Mouse (Mus musculus): ENCODE results near the gene Slc11a2. TPM values are rescaled to one million over a fixed set of nuclear protein-coding genes. Genes with fewer than 3 reads are reported as not detected.
"Not testable (repeated sequence)": the region's sequence is repeated elsewhere in the genome, so short reads cannot be mapped to it uniquely, and the experiment has no call there.

The Slc11a2 gene
- total RNA-seq, 2 experiments from 2014 or later = 32.3 to 34.8 TPM

GRCm38 (mm10) chr15:100446887-100447286 lies 22.0 kb upstream of the Slc11a2 start:
- no peak for DNase-seq
- intact Hi-C loops (cut with DNase I; ENCODE audit: low total_unique reads) = no loop called here

GRCm38 (mm10) chr15:100443126-100443922 lies 18.5 kb upstream of the Slc11a2 start:
- intact Hi-C loops (cut with DNase I; ENCODE audit: low total_unique reads) = no loop called here
- DNase-seq = peak; percentile 86

DNA sequence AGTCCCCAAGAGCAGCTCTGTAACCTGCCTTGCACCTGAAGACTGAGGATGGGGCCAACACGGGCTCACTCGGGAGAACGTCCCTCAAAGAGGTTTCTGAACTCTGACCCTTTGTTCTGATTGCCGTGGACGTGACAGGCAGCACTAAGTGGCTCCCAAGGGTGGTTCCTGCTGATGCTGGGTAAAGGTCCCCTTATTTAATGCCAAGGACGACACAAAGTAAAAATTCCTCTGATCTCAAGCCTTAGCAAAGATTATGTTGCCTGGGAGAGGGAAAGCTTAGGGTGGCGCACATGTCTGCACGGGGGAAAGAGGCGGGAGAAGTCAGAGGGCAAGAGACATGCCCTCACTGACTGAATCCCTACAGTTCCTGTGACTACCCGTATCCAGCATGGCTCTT lies 11.6 kb upstream of the Slc11a2 start:
- intact Hi-C loops (cut with DNase I; ENCODE audit: low total_unique reads) = no loop called here

GRCm38 (mm10) chr15:100436112-100436511 lies 11.2 kb upstream of the Slc11a2 start:
- no peak for DNase-seq
- intact Hi-C loops (cut with DNase I; ENCODE audit: low total_unique reads) = no loop called here

More for the DNA sequence above, 11.6 kb upstream of the Slc11a2 start:
- DNase-seq = no peak

DNA sequence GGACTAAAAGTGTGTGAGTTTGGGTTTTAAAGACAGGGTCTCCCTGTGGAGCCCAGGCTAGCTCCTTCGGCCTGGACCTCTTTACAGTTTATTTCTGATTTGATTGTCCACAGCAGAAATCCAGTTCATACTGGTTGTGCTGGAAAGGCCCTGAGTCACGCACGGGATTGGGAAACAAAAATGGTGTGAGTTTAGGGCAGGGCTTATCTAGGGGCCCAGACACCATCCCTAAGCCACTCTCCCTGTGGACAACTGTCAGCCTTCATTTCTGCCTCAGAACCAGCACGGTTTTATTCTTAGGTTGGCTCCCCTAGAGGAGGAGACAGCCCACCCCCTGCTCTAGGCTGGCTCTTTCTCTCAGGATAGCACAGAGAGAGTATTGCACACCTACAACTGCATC lies 8.4 kb upstream of the Slc11a2 start:
- DNase-seq = no peak
- intact Hi-C loops (cut with DNase I; ENCODE audit: low total_unique reads) = no loop called here

DNA sequence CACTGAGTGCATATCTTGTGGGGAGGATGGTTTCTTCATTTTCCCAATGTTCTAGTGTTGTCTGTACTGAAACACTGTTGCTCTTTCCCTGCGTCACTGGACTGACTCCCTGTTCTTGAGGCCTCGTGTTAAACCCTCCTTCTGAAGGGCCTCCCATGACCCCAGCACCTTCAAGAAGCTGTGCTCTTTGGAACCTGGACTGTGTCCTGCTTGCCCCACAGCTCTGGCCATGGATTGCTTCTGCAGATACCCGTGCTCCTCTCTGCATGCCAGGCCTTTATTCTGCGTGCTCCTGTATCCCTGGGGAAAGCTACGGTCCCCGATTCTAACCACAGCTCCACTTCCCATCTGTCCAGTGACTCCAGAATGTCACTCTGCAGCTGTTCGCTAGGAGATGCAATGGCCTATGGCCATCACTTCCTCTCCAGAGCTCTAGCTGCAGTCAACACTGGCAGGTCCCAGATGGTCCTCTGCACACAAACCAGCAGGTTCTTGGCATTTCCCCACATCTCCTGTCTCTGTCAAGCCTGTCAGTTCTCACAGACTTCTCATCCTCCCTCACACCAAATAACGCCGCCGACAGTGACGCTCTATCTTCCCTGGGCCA lies 5.2 kb upstream of the Slc11a2 start:
- intact Hi-C loops (cut with DNase I; ENCODE audit: low total_unique reads) = no loop called here
- no peak for DNase-seq

GRCm38 (mm10) chr15:100428296-100428905 lies 3.5 kb upstream of the Slc11a2 start:
- intact Hi-C loops (cut with DNase I; ENCODE audit: low total_unique reads) = no loop called here
- peak; percentile 20 for DNase-seq

- intact Hi-C loops (cut with DNase I; ENCODE audit: low total_unique reads) = no loop called here
- no peak for DNase-seq
Measured at GRCm38 (mm10) chr15:100423916-100424315, 956 bp downstream of the Slc11a2 start.

DNA sequence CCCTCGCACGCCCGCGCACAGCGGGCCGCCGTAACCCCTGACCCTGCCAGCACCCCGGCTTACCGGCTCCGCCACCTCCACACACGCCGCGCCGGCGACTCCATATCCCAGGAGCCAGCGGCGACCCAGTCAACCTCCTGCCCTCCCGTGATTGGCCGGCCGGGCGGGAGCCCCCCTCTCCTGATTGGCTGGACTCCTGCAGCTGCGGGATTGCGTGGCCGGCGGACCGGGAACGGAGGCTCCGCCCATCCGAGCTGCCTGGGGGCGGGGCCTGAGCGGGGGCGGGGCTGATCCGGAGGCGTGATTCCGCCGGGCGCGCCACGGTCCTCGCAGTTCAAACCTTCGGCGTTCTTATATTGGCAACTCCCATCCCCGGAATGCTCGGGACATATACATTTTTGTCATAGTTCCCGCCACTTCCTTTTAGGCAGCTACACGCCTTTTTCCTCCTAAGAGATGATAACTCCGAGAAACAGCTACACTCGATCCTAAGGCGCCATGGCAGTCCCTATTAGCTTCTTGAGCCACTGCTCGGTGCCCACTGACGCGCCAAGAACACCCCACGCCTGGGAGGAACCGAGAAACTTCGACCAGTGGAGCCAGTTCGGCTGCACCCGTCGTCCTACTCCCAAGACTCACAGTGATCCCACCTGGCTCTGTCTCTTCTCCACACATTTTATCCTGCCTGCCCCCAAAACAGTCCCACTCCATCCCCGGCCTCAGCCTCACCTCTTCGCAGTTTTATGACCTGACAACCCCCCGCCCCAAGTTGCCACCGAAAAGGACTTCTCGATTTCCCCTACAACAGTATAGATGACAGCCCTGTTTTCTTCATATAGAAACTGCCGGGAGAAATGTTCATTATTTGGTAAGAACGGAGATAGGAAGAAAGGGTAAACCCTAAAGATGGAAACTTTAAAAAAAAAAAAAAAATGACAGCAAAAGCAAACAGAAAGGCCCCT lies 1.7 kb downstream of the Slc11a2 start:
- intact Hi-C loops (cut with DNase I; ENCODE audit: low total_unique reads) = no loop called here
- peak; percentile 98 for DNase-seq

DNA sequence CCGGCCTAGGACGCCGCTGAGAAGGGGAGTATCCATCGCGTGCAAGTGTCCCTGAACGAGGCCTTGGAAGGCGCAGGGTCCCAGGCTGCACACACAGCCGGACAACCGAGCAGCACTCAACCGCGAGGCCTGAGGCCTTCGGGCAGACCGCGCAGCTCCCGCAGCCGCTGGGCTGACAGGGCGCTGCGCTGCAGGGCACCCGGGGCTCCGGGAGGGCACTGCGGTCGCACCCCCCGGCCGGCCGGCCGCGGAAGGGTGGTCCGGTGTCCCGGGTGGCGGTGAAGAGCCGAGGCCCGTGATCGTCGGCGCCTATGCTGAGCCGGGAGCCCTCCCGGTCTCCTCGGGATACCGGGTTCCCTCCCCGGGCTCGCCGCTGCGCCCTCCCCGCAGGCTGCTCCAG lies 2.4 kb downstream of the Slc11a2 start:
- intact Hi-C loops (cut with DNase I; ENCODE audit: low total_unique reads) = no loop called here
- DNase-seq = peak; percentile 33

DNA sequence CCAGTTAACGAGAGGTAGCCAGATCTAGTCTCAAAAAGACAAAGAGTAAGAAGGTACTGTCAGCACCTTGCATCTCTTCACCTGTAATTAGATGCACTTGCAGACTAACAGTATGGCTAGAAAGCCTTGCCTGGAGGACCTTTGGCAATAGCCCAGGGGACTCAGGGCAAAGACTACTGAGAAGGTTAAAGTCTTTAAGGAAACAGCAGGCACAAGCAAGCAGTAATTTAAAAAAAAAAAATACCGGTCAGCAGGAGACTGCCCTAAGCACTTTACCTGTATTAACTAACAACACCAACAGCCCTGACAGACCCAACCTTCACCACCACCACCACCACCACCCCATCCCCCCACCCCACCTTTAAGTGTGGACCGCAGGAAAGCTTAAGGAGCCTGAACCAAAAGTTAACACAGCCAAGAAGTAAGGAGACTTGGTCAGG lies 3.1 kb downstream of the Slc11a2 start, which contains the start of gene Gm5475:
TSS of gene Gm5475 (plus strand) at position 390 of the 440 bp plus-strand sequence.
- DNase-seq; intact Hi-C loops (cut with DNase I; ENCODE audit: low total_unique reads): not testable (repeated sequence)

DNA sequence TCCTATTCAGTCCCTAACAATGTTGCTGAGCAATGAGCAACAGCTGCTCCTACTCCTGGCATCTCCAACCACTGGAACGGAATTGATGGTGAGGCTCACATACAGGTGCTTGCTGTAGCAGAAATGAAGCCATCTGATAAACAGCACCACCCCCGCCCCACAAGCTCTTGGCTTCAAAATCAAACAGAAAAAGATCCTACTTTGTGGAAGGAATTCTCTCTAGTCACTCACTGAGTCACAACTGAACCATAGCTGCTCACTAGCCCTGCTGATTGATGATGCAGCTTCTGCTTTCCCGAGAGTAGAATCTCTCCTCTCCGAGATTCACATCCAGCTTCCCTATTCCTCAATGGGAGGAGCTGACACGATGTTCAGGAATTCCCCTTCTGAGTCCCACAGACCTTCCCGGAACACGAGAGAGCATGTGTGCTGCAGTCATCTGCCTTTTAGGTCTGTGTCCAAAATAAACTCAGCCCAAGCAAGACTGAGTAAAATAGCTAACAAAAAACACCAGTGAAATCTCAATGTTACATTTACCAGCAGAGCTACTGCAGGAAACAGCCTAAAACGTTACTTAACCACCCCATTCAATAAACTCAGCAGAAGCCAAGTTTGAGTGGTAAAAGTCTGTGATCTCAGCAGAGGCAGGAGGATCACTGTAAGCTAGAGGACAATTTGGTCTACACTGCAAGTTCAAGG lies 3.7 kb downstream of the Slc11a2 start:
- intact Hi-C loops (cut with DNase I; ENCODE audit: low total_unique reads) = no loop called here

DNA sequence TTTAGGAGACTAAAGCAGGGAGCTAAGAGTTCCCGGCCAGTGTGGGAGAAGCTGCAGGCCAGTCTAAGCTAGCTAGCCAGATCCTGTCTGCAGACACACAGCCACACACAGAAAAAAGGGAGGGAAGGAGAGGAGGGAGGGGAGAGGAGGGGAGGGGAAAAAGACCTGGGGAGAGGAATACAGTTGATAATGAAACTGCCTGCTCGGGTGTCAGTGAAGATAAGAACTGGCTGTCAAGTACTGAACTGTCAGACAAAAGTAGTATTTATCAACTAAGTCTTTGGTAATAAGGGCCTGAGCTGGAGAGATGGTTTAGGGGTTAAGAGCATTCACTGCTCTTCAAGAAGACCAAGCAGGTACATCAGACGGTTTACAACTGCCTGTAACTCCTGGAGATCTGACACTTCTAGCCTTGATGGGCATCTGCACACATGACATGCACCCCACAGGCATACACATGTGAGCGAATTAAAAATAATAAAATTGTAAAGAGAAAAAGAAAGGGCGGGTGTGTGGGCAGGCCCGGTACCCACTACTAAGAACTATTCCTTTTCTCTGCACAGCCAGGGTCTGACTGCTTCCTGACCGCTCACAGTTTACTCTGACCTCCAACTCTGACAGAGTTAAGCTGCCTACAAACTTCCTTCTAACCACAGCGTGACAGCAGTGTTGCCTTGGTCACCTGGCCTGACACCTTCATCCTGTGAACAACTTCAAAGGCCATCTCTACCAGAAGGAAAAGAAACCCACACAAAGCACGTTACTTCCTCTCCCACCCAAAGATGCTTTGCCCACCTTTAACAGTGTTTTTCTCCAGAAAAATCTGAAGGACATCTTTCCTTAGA lies 4.7 kb downstream of the Slc11a2 start:
- no peak for DNase-seq
- intact Hi-C loops (cut with DNase I; ENCODE audit: low total_unique reads) = no loop called here

More for the DNA sequence above, 3.7 kb downstream of the Slc11a2 start:
- DNase-seq = no peak

- no peak for DNase-seq
- intact Hi-C loops (cut with DNase I; ENCODE audit: low total_unique reads) = no loop called here
Measured at GRCm38 (mm10) chr15:100419311-100419710, 5.6 kb downstream of the Slc11a2 start.

GRCm38 (mm10) chr15:100417854-100418450 lies 6.9 kb downstream of the Slc11a2 start:
- intact Hi-C loops (cut with DNase I; ENCODE audit: low total_unique reads) = no loop called here
- DNase-seq = no peak

GRCm38 (mm10) chr15:100415684-100416083 lies 9.2 kb downstream of the Slc11a2 start:
- intact Hi-C loops (cut with DNase I; ENCODE audit: low total_unique reads) = no loop called here
- no peak for DNase-seq

GRCm38 (mm10) chr15:100414942-100415341 lies 9.9 kb downstream of the Slc11a2 start:
- DNase-seq = no peak
- intact Hi-C loops (cut with DNase I; ENCODE audit: low total_unique reads) = no loop called here

DNA sequence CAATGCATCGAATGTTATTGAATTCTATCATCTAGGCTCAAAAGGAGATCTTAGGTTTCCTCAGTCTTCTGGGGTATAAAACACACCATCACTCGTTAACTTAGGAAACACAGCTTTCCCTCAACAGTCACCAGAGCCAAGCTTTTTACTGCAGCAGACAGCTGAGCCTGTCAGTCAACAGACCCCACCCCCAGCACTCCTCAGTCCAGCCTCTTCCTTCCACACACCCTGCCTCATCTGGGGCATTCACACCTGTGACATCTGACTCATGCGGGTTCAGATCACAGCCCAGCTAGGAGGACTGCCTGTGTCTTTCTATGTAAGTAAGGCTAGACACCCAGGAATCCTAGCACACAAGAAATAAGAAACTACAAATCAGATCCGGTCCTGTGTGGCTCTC lies 10.9 kb downstream of the Slc11a2 start:
- intact Hi-C loops (cut with DNase I; ENCODE audit: low total_unique reads) = no loop called here
- peak; percentile 45 for DNase-seq
